Mouse (Mus musculus) embryonic facial prominence, embryonic 12.5 days (tissue): ENCODE measurements at regions not wholly inside any gene's neighbourhood (a gene's known extent, or its start where the extent isn't known, plus 50 kb on each side); places are given as distances from the start of the nearest gene placed in this dataset.

Experiments used
- ATAC-seq: fragments of 200-750 bp; cut with Nextera tagmentation; 2 replicates; pipeline ENCODE4 v1.8.0; 2017; ENCODE audit not compliant: insufficient number of reproducible peaks, insufficient read depth, low FRiP score, low TSS enrichment
- H3K27ac ChIP-seq: fragments of 300-500 bp; sonication (generic); 2 replicates; pipeline ENCODE4 v1.5.1; 2016; ENCODE audit warnings: mild to moderate bottlenecking
- H3K27me3 ChIP-seq: fragments of 300-500 bp; sonication (generic); 2 replicates; pipeline ENCODE4 v1.6.1; 2016; ENCODE audit warnings: mild to moderate bottlenecking, moderate library complexity
- H3K36me3 ChIP-seq: fragments of 300-500 bp; sonication (generic); 2 replicates; pipeline ENCODE4 v1.6.1; 2016; ENCODE audit warnings: mild to moderate bottlenecking
- H3K4me1 ChIP-seq: fragments of 300-500 bp; sonication (generic); 2 replicates; pipeline ENCODE4 v1.6.1; 2016
- H3K4me2 ChIP-seq: fragments of 300-500 bp; sonication (generic); replicated peaks from 2 replicates; pipeline ENCODE4 v1.6.1; 2016; ENCODE audit warnings: mild to moderate bottlenecking, moderate library complexity
- H3K4me3 ChIP-seq: fragments of 300-500 bp; sonication (generic); 2 replicates; pipeline ENCODE4 v1.5.1; 2016; ENCODE audit warnings: mild to moderate bottlenecking
- H3K9ac ChIP-seq: fragments of 300-500 bp; sonication (generic); 2 replicates; pipeline ENCODE4 v1.6.1; 2016; ENCODE audit warnings: mild to moderate bottlenecking, moderate library complexity
- H3K9me3 ChIP-seq: fragments of 300-500 bp; sonication (generic); 2 replicates; pipeline ENCODE4 v1.6.1; 2016; ENCODE audit warnings: mild to moderate bottlenecking, moderate library complexity
- WGBS: fragments of 180-500 bp; shearing (Covaris S2); methylation state at CpG from one replicate; pipeline ENCODE4 v1.1.7; 2016; 5-methylcytosine and 5-hydroxymethylcytosine counted together

DNA sequence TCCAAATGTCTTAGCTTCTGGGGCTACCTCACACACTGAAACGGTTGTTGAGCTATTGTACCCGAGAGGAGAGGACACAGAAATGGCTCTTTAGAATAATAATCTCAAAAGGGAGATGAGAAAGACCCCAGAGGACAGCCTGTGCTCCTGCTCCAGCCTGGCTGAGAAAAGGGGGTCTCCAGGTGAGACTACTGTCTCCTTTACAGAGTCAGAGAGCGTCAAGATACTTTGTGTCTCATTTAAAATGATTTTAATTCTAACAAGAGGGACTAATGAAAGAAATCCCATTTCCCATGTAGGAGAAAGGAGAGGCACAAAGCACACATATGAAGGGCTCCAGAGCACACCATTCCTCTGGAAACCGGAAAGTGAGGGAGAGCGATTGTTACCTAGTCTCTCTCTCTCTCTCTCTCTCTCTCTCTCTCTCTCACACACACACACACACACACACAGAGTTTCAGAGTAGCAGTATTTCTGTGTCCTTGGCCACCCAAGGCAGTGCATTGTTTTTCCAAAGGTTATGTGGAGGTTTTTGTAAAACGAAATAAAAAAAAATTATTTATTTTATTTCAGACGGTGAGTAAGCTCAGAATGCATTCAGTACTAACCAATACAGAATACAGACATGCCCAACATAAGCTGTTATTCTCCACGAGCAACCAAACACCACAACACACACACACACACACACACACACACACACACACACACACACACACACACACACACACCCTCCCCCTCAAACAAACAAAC, 215.6 kb upstream of the Ubash3b start:
- H3K4me1 ChIP-seq = peaks cover 48% of the 10 kb centered on the region
- H3K36me3 ChIP-seq = no peaks in the 10 kb centered on the region
- H3K9ac ChIP-seq = peak overlapping the region; percentile 63
- H3K27me3 ChIP-seq = no peaks in the 10 kb centered on the region
- peak overlapping the region; percentile 32 for H3K4me3 ChIP-seq
- 33% methylated on average over 8 of the region's 8 CpGs for WGBS
- no peaks in the 10 kb centered on the region for H3K9me3 ChIP-seq
- H3K27ac ChIP-seq = peak overlapping the region; percentile 86
- no peak for ATAC-seq
- peak overlapping the region; percentile 59 for H3K4me2 ChIP-seq

GRCm38 (mm10) chr9:41375984-41376651, 214.6 kb upstream of the Ubash3b start:
- H3K4me1 ChIP-seq = peaks cover 48% of the 10 kb centered on the region
- no peaks in the 10 kb centered on the region for H3K36me3 ChIP-seq
- H3K27me3 ChIP-seq = no peaks in the 10 kb centered on the region
- no peak; the same call in 1 of the 2 replicates for ATAC-seq
- no peaks in the 10 kb centered on the region for H3K9me3 ChIP-seq
- H3K27ac ChIP-seq = peak overlapping the region; percentile 86
- H3K4me3 ChIP-seq = peak overlapping the region; percentile 32
- 5% methylated on average over 24 of the region's 24 CpGs for WGBS
- peak overlapping the region; percentile 63 for H3K9ac ChIP-seq
- H3K4me2 ChIP-seq = peak overlapping the region; percentile 59

DNA sequence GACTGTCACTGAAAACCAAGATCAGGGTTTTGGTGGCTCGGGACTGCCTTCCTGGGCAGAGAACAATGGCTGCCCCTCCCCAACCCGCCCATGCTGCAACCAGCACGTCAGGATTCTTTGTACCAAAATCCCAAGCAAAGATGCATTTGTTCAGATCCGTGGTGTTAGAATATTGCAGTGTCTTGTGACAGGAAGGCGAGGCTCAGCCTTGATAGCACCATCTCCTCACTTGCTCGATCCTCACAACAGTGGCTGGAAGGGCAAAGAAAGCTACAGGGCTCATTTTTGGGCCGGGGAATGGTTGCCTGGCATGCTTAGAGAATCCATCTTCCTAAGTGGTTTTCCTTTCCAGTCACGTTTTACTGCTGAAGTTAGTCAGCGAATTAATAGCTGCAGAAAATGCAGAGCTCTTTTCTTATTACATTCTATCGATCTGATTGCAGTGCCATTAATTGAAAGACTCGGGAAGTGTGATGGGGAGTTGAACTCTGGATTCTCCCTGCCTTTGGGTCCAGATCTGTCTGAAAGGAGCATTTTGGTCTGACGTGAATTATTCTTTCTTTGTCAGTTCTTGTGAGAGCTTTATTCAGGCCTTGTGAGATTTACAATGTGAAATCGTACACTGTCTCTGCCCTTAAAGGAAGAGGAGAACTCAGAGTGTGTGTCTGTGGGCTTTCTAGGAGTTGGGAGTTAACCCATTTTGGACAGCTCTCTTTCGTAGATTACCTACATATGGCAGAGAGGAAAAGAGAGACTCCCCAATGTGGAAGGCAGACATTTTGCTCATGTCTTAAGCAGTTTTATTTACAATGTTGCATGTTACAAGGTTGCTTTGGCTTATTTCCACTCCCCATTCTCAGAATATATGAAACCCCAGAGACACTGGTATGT, 213.3 kb upstream of the Ubash3b start:
- Histone ChIP-seq H3K36me3 (no peaks in the 10 kb centered on the region), H3K4me1 (peaks cover 52% of the 10 kb centered on the region), H3K9ac (no peak overlapping the region), H3K4me3 (no peak overlapping the region), H3K27ac (peak overlapping the region; percentile 85), H3K27me3 (no peaks in the 10 kb centered on the region), H3K9me3 (no peaks in the 10 kb centered on the region), H3K4me2 (no peak overlapping the region)
- 56% methylated on average over 14 of the region's 14 CpGs for WGBS
- ATAC-seq = no peak

DNA sequence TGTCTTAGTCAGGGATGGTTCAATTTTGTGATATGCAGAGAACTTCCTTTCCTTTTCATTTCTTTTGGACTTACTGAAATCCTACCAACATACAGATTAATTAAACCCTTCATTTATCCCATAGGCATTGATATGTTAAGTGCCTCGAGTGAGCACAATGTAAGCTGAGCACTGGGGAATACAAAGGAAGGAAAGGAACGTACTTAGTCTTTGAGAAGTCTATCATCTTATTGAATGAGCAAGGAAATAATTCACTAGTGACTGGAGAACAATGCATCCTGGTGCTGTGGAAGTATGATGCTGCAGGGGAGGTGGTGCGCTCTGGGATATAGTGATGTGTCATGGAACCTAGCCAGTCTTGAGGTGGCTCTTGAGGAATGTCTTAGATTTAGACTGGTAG, 204.9 kb upstream of the Ubash3b start:
- WGBS = 64% methylated on average over 3 of the region's 3 CpGs
- no peak for ATAC-seq
- no peak overlapping the region for H3K27ac ChIP-seq
- no peak overlapping the region for H3K4me3 ChIP-seq
- no peak overlapping the region for H3K4me2 ChIP-seq
- H3K9ac ChIP-seq = no peak overlapping the region
- no peaks in the 10 kb centered on the region for H3K36me3 ChIP-seq
- peaks cover 4% of the 10 kb centered on the region; the same call in 1 of the 2 replicates for H3K4me1 ChIP-seq
- H3K9me3 ChIP-seq = no peaks in the 10 kb centered on the region
- H3K27me3 ChIP-seq = no peaks in the 10 kb centered on the region

- ATAC-seq = no peak
- no peak overlapping the region for H3K4me3 ChIP-seq
- 40% methylated on average over 5 of the region's 5 CpGs for WGBS
- H3K27me3 ChIP-seq = no peaks in the 10 kb centered on the region
- H3K9me3 ChIP-seq = no peaks in the 10 kb centered on the region
- no peak overlapping the region for H3K4me2 ChIP-seq
- peaks cover 1% of the 10 kb centered on the region; the same call in 1 of the 2 replicates for H3K4me1 ChIP-seq
- no peak overlapping the region for H3K9ac ChIP-seq
- H3K27ac ChIP-seq = no peak overlapping the region
- H3K36me3 ChIP-seq = no peaks in the 10 kb centered on the region
Measured at GRCm38 (mm10) chr9:41365251-41365650, 203.8 kb upstream of the Ubash3b start.

DNA sequence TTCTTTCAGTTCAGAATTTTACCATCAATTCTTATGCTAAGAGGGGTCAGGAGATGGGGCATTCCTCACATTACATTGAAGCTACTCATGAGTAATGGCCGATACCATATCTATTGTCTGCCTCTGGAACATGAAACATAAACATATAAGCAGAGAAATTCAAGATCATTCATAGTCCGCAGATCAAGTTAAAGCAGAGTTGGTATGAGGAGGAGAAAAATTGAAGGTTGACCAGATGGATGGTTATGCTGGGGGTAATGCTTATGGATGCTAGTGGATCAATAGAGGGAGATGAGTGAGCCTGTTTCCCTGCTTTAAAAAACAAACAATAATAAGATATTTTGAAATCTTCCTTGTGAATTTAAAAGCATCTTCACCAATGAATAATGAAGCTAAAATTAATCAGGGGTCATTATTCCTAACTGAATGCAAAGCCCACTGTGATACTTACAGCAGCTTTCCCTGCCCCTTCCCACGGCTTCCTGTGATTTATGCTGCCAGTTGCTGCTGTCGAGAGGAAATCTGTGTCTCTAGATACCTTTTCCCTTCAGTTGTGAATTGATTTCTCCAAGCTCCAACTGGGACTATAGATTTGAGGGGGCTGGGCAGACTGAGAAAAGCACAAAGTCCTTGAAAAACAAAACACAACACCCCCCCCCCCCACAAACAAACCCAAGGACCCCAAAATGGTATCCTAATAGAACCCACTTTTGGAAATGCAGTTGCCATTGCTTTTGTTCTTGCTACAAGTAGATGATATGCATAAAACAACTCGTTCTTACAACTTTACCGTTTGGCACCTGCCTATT, 203.1 kb upstream of the Ubash3b start:
- Histone ChIP-seq H3K27ac (no peak overlapping the region), H3K9me3 (no peaks in the 10 kb centered on the region), H3K27me3 (no peaks in the 10 kb centered on the region), H3K36me3 (no peaks in the 10 kb centered on the region), H3K9ac (no peak overlapping the region), H3K4me3 (no peak overlapping the region), H3K4me2 (no peak overlapping the region), H3K4me1 (no peaks in the 10 kb centered on the region)
- no peak for ATAC-seq
- 72% methylated on average over 6 of the region's 6 CpGs for WGBS

DNA sequence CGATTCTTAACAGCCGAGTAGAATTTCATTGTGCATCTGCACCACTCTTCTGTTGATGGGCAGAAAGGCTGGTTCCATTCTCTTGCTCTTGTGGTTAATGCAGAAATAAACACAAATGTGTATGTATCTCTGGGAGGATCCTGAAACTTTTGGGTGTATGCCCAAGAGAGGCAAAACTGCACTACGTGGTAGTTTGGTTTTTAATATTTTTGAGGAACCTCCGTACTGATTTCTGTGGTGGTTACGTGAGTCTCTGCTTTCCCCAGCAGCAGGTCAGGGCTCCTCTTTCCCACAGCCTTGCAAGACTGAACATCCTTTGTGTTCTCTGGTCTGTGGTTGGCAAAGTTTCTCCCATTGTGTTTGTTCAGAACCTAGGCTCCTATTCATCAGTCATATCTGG, 198.9 kb upstream of the Ubash3b start:
- Histone ChIP-seq H3K4me3 (no peak overlapping the region), H3K27me3 (no peaks in the 10 kb centered on the region), H3K9ac (no peak overlapping the region), H3K9me3 (no peaks in the 10 kb centered on the region), H3K4me2 (no peak overlapping the region), H3K36me3 (no peaks in the 10 kb centered on the region), H3K27ac (no peak overlapping the region), H3K4me1 (peaks cover 7% of the 10 kb centered on the region)
- ATAC-seq = no peak
- 76% methylated on average over 5 of the region's 5 CpGs for WGBS

GRCm38 (mm10) chr9:41359286-41359685, 197.8 kb upstream of the Ubash3b start:
- Histone ChIP-seq H3K27ac (no peak overlapping the region), H3K4me1 (peaks cover 7% of the 10 kb centered on the region), H3K4me3 (no peak overlapping the region), H3K4me2 (no peak overlapping the region), H3K9me3 (no peaks in the 10 kb centered on the region), H3K9ac (no peak overlapping the region), H3K36me3 (no peaks in the 10 kb centered on the region), H3K27me3 (no peaks in the 10 kb centered on the region)
- no peak for ATAC-seq
- WGBS = 91% methylated on average over 3 of the region's 3 CpGs

GRCm38 (mm10) chr9:41345338-41345737, 183.8 kb upstream of the Ubash3b start:
- no peaks in the 10 kb centered on the region for H3K36me3 ChIP-seq
- H3K4me2 ChIP-seq = no peak overlapping the region
- no peak for ATAC-seq
- no peaks in the 10 kb centered on the region for H3K4me1 ChIP-seq
- 42% methylated on average over 2 of the region's 2 CpGs for WGBS
- H3K27me3 ChIP-seq = no peaks in the 10 kb centered on the region
- no peaks in the 10 kb centered on the region for H3K9me3 ChIP-seq
- H3K9ac ChIP-seq = no peak overlapping the region
- 0 out of 2 replicates have a peak overlapping the region, but pooled peaks have one; percentile 6 for H3K27ac ChIP-seq
- no peak overlapping the region for H3K4me3 ChIP-seq

DNA sequence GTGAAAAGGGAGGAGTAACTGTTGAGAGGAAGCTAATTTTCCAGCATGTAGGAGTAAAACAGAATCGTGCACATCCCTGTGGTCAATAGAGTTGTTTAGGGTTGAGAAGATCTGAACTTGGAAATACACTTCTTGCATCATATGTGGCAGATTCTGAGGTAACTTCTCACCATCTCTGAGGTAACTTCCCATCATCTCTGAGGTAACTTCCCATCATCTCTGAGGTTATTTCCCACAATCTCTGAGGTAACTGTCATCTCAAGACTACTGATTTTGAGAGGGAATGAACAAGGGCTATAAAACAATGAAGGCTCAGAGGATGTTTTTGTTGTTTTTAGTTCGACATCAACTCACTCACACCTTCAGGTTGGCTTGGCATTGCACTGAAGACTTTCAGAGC, 175.9 kb upstream of the Ubash3b start:
- no peaks in the 10 kb centered on the region for H3K27me3 ChIP-seq
- peaks cover 15% of the 10 kb centered on the region for H3K4me1 ChIP-seq
- no peak overlapping the region for H3K9ac ChIP-seq
- ATAC-seq = no peak
- no peaks in the 10 kb centered on the region for H3K9me3 ChIP-seq
- H3K36me3 ChIP-seq = no peaks in the 10 kb centered on the region
- H3K4me3 ChIP-seq = no peak overlapping the region
- WGBS = 87% methylated on average over 2 of the region's 2 CpGs
- no peak overlapping the region for H3K27ac ChIP-seq
- no peak overlapping the region for H3K4me2 ChIP-seq

DNA sequence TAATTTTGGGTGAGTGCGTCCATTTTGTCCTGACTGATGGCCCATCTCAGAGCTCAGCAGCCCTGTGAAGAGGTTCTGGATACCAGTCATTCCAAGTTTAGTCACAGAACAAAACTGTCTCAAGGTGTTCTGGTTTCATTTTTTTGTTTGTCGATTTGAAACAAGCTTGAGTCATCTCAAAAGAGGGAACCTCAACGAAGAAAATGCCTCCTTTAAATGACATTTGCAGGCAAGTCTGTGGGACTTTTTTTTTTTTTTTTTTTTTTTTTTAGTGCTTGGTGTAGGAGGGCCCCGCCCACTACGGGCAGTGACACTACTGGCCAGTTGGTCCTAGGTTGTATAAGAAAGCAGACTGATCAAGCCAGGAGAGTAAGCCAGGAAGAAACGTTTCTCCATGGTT, 175.3 kb upstream of the Ubash3b start:
- no peaks in the 10 kb centered on the region for H3K27me3 ChIP-seq
- no peaks in the 10 kb centered on the region for H3K9me3 ChIP-seq
- H3K4me2 ChIP-seq = no peak overlapping the region
- H3K4me1 ChIP-seq = peaks cover 15% of the 10 kb centered on the region
- H3K4me3 ChIP-seq = no peak overlapping the region
- no peak for ATAC-seq
- H3K27ac ChIP-seq = no peak overlapping the region
- 81% methylated on average over 6 of the region's 6 CpGs for WGBS
- no peaks in the 10 kb centered on the region for H3K36me3 ChIP-seq
- H3K9ac ChIP-seq = no peak overlapping the region
